Mouse (Mus musculus): Measurements from ENCODE around the gene Ppp1r12a. TPM values are rescaled to one million over a fixed set of nuclear protein-coding genes. Genes with fewer than 3 reads are reported as not detected.
A peak's percentile ranks its signal among the peaks of the same experiment; 100 is the strongest.

Ppp1r12a gene
- polyA plus RNA-seq, 1 experiment from 2014 or later: 71.9 TPM

DNA sequence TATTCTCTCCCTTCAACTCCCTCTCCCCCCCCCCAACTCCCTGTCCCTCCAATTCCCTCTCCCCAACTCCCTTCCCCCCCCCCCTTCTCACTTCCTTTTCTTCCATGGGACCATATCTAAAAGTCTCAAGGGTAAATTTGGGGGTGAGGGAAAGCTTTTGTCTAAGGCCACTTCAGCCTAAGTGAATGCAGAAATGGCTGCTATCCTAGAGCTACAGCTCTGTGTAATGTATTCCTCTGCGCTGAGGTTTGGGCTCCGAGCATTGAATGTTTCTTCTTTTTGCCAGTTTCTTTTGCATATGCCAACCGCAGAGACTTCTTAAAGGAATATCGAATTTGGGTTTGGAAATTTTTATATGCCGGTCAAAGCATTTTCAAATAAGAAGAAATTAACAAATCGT is 28.7 kb upstream of the Ppp1r12a start:
- H3K9ac ChIP-seq (ENCODE audit: low read depth, low read length): no peak overlapping the region
- H3K4me1 ChIP-seq (ENCODE audit: control insufficient read depth, insufficient read depth, low read length): no peaks in the 10 kb centered on the region
- 79% methylated on average over 6 of the region's 6 CpGs for WGBS

DNA sequence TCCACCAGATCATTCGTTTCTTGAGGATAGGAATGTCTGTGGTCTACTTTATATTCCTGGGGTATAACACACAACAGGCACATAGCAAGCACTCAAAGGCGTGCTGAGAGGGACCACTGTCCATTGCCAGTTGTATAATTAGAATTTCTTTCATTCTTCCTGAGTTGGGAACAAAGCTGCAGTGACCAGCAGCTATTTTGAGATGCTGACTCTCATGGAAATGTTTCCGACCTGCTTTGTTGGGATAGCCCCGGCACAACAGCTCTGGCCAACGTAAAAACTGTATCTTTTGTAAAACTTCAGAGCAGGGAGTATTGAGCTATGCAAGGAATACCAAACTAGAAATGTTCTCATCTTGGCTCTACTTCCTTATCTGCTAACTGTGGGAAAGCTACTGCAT is 28.2 kb upstream of the Ppp1r12a start:
- Histone ChIP-seq H3K27me3 (replicated peaks; ENCODE audit: control insufficient read depth, insufficient read depth, low read length) (no peaks in the 10 kb centered on the region), H3K27ac (replicated peaks; ENCODE audit: low read depth, low read length) (no peak overlapping the region), H3K36me3 (ENCODE audit: control insufficient read depth, insufficient read depth, low read length) (no peaks in the 10 kb centered on the region), H3K4me3 (ENCODE audit: low read depth, low read length) (no peak overlapping the region), H3K4me1 (ENCODE audit: control insufficient read depth, insufficient read depth, low read length) (no peaks in the 10 kb centered on the region), H3K9ac (ENCODE audit: low read depth, low read length) (no peak overlapping the region), H3K9me3 (ENCODE audit: control insufficient read depth, low read length) (no peaks in the 10 kb centered on the region), H3K4me2 (ENCODE audit: low read depth, low read length) (no peak overlapping the region)
- DNase-seq (ENCODE audit: low spot score) (peak; percentile 4), ATAC-seq (ENCODE audit: low read depth) (no peak)
- 60% methylated on average over 5 of the region's 5 CpGs for WGBS

More for the DNA sequence above, 28.7 kb upstream of the Ppp1r12a start:
- no peaks in the 10 kb centered on the region for H3K9me3 ChIP-seq (ENCODE audit: control insufficient read depth, low read length)
- H3K4me3 ChIP-seq (ENCODE audit: low read depth, low read length): no peak overlapping the region
- no peaks in the 10 kb centered on the region for H3K36me3 ChIP-seq (ENCODE audit: control insufficient read depth, insufficient read depth, low read length)
- no peak overlapping the region for H3K27ac ChIP-seq (replicated peaks; ENCODE audit: low read depth, low read length)
- H3K27me3 ChIP-seq (replicated peaks; ENCODE audit: control insufficient read depth, insufficient read depth, low read length): no peaks in the 10 kb centered on the region
- DNase-seq (ENCODE audit: low spot score) (peak; percentile 14), ATAC-seq (ENCODE audit: low read depth) (no peak)
- no peak overlapping the region for H3K4me2 ChIP-seq (ENCODE audit: low read depth, low read length)

DNA sequence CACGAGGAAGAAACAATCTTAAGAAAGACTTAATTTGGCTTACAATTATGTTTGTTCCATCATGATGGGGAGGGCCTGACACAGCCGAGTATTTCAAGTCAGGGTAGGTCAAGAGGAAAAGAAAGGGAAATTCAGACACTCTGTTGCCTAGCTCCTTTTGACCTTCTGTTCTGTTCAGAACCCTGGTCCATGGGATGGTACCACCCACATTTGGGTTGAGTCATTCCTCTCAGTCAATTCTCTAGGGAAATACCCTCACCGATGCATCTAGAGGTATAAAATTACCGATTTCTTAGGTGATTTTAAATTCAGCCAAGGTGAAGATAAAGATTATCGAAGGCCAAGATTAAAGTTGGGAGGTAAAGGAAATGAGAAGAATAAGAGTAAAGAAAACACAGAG is 23.6 kb upstream of the Ppp1r12a start:
- Histone ChIP-seq H3K4me1 (ENCODE audit: control insufficient read depth, insufficient read depth, low read length) (no peaks in the 10 kb centered on the region), H3K4me3 (ENCODE audit: low read depth, low read length) (no peak overlapping the region), H3K4me2 (ENCODE audit: low read depth, low read length) (no peak overlapping the region), H3K36me3 (ENCODE audit: control insufficient read depth, insufficient read depth, low read length) (no peaks in the 10 kb centered on the region), H3K9ac (ENCODE audit: low read depth, low read length) (no peak overlapping the region), H3K27me3 (replicated peaks; ENCODE audit: control insufficient read depth, insufficient read depth, low read length) (no peaks in the 10 kb centered on the region), H3K9me3 (ENCODE audit: control insufficient read depth, low read length) (no peaks in the 10 kb centered on the region), H3K27ac (replicated peaks; ENCODE audit: low read depth, low read length) (no peak overlapping the region)
- no peak for DNase-seq (ENCODE audit: low spot score)
- WGBS: 79% methylated on average over 5 of the region's 5 CpGs
- no peak for ATAC-seq (ENCODE audit: low read depth)

DNA sequence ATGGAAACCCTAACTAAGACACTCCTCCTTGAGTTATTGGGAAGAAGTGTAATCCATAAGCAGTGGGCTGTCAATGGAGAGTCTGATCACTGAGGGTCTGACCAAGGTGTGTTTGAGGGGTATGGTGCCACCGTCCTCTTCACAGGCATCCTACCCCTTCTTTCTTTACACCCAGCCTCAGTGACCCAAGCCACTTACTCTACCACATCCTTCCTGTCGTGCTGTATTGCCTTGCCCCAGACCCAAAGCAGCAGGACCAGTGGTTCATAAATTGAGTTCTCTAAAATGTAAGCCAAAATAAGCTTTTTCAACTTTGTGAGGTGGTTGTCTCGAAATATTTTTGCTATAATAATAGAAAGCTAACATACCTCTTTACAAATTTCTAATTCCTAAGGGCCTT is 22.2 kb upstream of the Ppp1r12a start:
- Histone ChIP-seq H3K4me3 (ENCODE audit: low read depth, low read length) (no peak overlapping the region), H3K27ac (replicated peaks; ENCODE audit: low read depth, low read length) (no peak overlapping the region), H3K36me3 (ENCODE audit: control insufficient read depth, insufficient read depth, low read length) (no peaks in the 10 kb centered on the region), H3K9ac (ENCODE audit: low read depth, low read length) (no peak overlapping the region), H3K27me3 (replicated peaks; ENCODE audit: control insufficient read depth, insufficient read depth, low read length) (no peaks in the 10 kb centered on the region), H3K4me2 (ENCODE audit: low read depth, low read length) (no peak overlapping the region), H3K9me3 (ENCODE audit: control insufficient read depth, low read length) (no peaks in the 10 kb centered on the region), H3K4me1 (ENCODE audit: control insufficient read depth, insufficient read depth, low read length) (no peaks in the 10 kb centered on the region)
- 67% methylated on average over 3 of the region's 3 CpGs for WGBS
- DNase-seq (ENCODE audit: low spot score): no peak
- ATAC-seq (ENCODE audit: low read depth): no peak

DNA sequence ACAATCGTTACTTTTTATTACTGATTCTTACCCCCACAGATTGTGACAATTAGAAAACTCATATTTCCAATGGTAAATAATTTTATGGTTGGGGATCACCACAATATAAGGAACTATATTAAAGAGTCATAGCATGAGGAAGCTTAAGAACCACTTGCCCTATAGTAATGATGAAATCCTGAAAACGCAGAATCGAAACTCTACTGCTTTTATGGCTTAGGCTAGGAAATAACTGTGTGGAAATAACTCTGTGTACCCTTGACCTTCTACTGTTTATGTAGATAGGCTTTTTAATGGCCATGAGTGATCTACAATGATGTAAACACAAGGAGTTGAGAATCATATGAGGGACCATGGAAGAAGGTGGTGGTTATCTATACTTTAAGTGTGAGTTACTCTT is 21.3 kb upstream of the Ppp1r12a start:
- ATAC-seq (ENCODE audit: low read depth): no peak
- no peak overlapping the region for H3K4me2 ChIP-seq (ENCODE audit: low read depth, low read length)
- 92% methylated on average over 3 of the region's 3 CpGs for WGBS

DNA sequence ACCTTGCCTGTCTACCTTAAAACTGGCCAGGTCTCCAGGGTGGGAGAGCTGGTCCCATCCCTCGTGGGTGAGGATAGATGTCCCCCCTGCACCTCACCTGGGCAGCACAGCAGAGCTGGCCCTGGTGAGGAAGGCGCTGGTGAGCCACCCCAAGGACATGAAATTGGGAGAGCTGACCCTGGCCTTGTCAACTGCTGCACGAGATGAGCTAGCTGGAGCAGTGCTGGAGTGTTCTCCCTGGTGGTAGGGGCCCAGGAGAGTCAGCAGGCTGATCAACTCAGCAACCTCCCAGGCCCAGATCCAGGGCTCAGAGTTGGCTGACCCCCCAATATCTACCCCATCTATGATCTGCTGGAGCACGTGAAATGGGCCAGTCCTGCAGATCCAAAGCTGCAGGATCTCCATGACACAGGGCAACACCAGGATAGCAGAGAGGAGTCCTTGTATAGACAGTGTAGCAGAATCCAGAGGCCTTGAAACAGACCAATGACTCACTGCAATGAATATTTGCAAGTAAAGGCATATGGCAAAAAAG is 17.9 kb upstream of the Ppp1r12a start:
- H3K9ac ChIP-seq (ENCODE audit: low read depth, low read length): no peak overlapping the region
- WGBS: 81% methylated on average over 4 of the region's 4 CpGs
- no peak overlapping the region for H3K4me2 ChIP-seq (ENCODE audit: low read depth, low read length)
- no peak for ATAC-seq (ENCODE audit: low read depth)
- no peak overlapping the region for H3K4me3 ChIP-seq (ENCODE audit: low read depth, low read length)
- no peak for DNase-seq (ENCODE audit: low spot score)
- H3K36me3 ChIP-seq (ENCODE audit: control insufficient read depth, insufficient read depth, low read length): no peaks in the 10 kb centered on the region
- no peaks in the 10 kb centered on the region for H3K27me3 ChIP-seq (replicated peaks; ENCODE audit: control insufficient read depth, insufficient read depth, low read length)
- no peak overlapping the region for H3K27ac ChIP-seq (replicated peaks; ENCODE audit: low read depth, low read length)
- H3K9me3 ChIP-seq (ENCODE audit: control insufficient read depth, low read length): no peaks in the 10 kb centered on the region
- no peaks in the 10 kb centered on the region for H3K4me1 ChIP-seq (ENCODE audit: control insufficient read depth, insufficient read depth, low read length)

More for the DNA sequence above, 21.3 kb upstream of the Ppp1r12a start:
- H3K36me3 ChIP-seq (ENCODE audit: control insufficient read depth, insufficient read depth, low read length): no peaks in the 10 kb centered on the region
- no peak overlapping the region for H3K27ac ChIP-seq (replicated peaks; ENCODE audit: low read depth, low read length)
- H3K9me3 ChIP-seq (ENCODE audit: control insufficient read depth, low read length): no peaks in the 10 kb centered on the region
- H3K9ac ChIP-seq (ENCODE audit: low read depth, low read length): no peak overlapping the region
- H3K4me3 ChIP-seq (ENCODE audit: low read depth, low read length): no peak overlapping the region
- DNase-seq (ENCODE audit: low spot score): no peak
- no peaks in the 10 kb centered on the region for H3K4me1 ChIP-seq (ENCODE audit: control insufficient read depth, insufficient read depth, low read length)
- H3K27me3 ChIP-seq (replicated peaks; ENCODE audit: control insufficient read depth, insufficient read depth, low read length): no peaks in the 10 kb centered on the region

DNA sequence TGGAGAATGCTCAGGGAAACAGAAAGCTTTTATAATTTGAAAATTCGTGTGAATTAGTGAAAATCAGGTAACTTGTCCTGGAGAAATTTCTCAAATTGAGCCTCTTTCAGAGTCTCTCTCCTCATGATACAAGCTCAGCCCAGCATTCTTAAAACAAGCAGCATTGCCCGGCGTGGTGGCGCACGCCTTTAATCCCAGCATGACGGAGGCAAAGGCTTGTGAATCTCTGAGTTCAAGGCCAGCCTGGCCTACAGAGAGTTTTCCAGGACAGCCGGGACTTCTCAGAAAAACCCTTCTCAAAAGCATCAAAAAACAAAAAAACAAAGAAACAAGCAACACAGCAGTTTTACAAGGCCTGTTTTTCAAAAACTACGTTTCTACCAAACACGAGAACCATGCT is 16.3 kb upstream of the Ppp1r12a start:
- Histone ChIP-seq H3K4me3 (ENCODE audit: low read depth, low read length) (no peak overlapping the region), H3K4me2 (ENCODE audit: low read depth, low read length) (no peak overlapping the region), H3K4me1 (ENCODE audit: control insufficient read depth, insufficient read depth, low read length) (no peaks in the 10 kb centered on the region), H3K27me3 (replicated peaks; ENCODE audit: control insufficient read depth, insufficient read depth, low read length) (no peaks in the 10 kb centered on the region), H3K27ac (replicated peaks; ENCODE audit: low read depth, low read length) (no peak overlapping the region), H3K9me3 (ENCODE audit: control insufficient read depth, low read length) (no peaks in the 10 kb centered on the region), H3K9ac (ENCODE audit: low read depth, low read length) (no peak overlapping the region), H3K36me3 (ENCODE audit: control insufficient read depth, insufficient read depth, low read length) (no peaks in the 10 kb centered on the region)
- DNase-seq (ENCODE audit: low spot score) (no peak), ATAC-seq (ENCODE audit: low read depth) (no peak)
- WGBS: 80% methylated on average over 9 of the region's 9 CpGs

DNA sequence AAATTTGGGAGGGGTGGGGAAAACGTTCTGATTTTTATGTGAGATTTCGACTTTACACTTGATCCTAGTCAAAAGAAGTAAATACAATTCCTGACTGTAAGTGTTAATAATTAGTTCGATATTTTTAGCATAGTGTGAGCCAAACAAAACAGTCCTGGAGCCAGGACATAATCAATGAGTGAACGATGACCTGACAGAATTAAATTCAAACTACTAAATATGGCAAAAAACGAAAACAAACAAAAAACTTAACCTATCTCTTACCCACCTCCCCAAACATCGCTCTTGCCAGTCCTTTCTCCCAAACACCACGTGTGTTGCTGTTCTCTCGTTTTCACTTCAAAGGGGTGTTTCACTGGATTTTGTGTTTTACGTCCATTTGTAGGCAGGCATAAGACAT is 15.0 kb upstream of the Ppp1r12a start:
- no peak for ATAC-seq (ENCODE audit: low read depth)
- no peaks in the 10 kb centered on the region for H3K27me3 ChIP-seq (replicated peaks; ENCODE audit: control insufficient read depth, insufficient read depth, low read length)

DNA sequence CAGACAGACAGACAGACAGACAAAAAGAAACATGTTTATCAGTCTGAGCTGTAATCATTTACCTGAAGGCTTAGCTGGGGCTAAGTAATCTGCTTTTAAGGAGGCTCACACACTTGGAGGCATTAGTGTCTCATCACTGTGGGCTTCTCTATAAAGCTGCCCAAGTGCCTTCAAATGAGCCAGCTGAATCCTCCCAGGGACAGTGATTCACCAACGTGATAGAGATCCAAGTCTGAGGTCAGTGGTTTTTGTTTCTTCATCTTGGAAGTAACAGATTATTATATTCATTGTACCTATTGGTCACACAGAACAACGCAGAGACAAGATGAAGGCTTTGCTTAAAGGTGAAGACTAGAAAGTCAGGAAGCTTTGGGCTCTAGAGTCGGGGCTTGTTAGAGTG is 8.7 kb upstream of the Ppp1r12a start:
- H3K27me3 ChIP-seq (replicated peaks; ENCODE audit: control insufficient read depth, insufficient read depth, low read length): no peaks in the 10 kb centered on the region
- H3K4me3 ChIP-seq (ENCODE audit: low read depth, low read length): no peak overlapping the region
- H3K27ac ChIP-seq (replicated peaks; ENCODE audit: low read depth, low read length): no peak overlapping the region
- no peaks in the 10 kb centered on the region for H3K9me3 ChIP-seq (ENCODE audit: control insufficient read depth, low read length)
- no peak overlapping the region for H3K4me2 ChIP-seq (ENCODE audit: low read depth, low read length)
- H3K9ac ChIP-seq (ENCODE audit: low read depth, low read length): no peak overlapping the region
- ATAC-seq (ENCODE audit: low read depth) (no peak), DNase-seq (ENCODE audit: low spot score) (no peak)
- no peaks in the 10 kb centered on the region for H3K4me1 ChIP-seq (ENCODE audit: control insufficient read depth, insufficient read depth, low read length)
- WGBS: 78% methylated on average over 3 of the region's 3 CpGs
- no peaks in the 10 kb centered on the region for H3K36me3 ChIP-seq (ENCODE audit: control insufficient read depth, insufficient read depth, low read length)

More for the DNA sequence above, 15.0 kb upstream of the Ppp1r12a start:
- H3K36me3 ChIP-seq (ENCODE audit: control insufficient read depth, insufficient read depth, low read length): no peaks in the 10 kb centered on the region
- no peak overlapping the region for H3K27ac ChIP-seq (replicated peaks; ENCODE audit: low read depth, low read length)
- H3K9me3 ChIP-seq (ENCODE audit: control insufficient read depth, low read length): no peaks in the 10 kb centered on the region
- no peak overlapping the region for H3K4me2 ChIP-seq (ENCODE audit: low read depth, low read length)
- no peak overlapping the region for H3K4me3 ChIP-seq (ENCODE audit: low read depth, low read length)
- 85% methylated on average over 9 of the region's 9 CpGs for WGBS
- no peak for DNase-seq (ENCODE audit: low spot score)
- H3K4me1 ChIP-seq (ENCODE audit: control insufficient read depth, insufficient read depth, low read length): no peaks in the 10 kb centered on the region
- H3K9ac ChIP-seq (ENCODE audit: low read depth, low read length): no peak overlapping the region
